Mouse (Mus musculus) heart, postnatal 0 days (tissue): ENCODE data around the gene Tmem54. TPM values are rescaled to one million over a fixed set of nuclear protein-coding genes. Genes with fewer than 3 reads are reported as not detected.

Experiments used
- ATAC-seq: fragments of 200-750 bp; cut with Nextera tagmentation; 2 replicates; pipeline ENCODE4 v1.8.0; 2017; ENCODE audit warnings: low read depth, moderate number of reproducible peaks, moderate library complexity; ENCODE audit not compliant: insufficient read depth
- DNase-seq: peaks from one replicate; pipeline ENCODE4 v3.0.0-alpha.2; 2016; ENCODE audit warnings: low spot score
- H3K27ac ChIP-seq: fragments of 300-500 bp; sonication (generic); 2 replicates; pipeline ENCODE4 v1.5.1; 2014; ENCODE audit warnings: low read depth, mild to moderate bottlenecking
- H3K27me3 ChIP-seq: fragments of 300-500 bp; sonication (generic); 2 replicates; pipeline ENCODE4 v1.6.1; 2014; ENCODE audit warnings: low read length, mixed read lengths; ENCODE audit not compliant: control insufficient read depth, insufficient read depth
- H3K36me3 ChIP-seq: fragments of 300-500 bp; sonication (generic); replicated peaks from 2 replicates; pipeline ENCODE4 v1.6.1; 2014; ENCODE audit warnings: low read length, mixed read lengths; ENCODE audit not compliant: control insufficient read depth, insufficient read depth
- H3K4me1 ChIP-seq: fragments of 300-500 bp; sonication (generic); 2 replicates; pipeline ENCODE4 v1.6.1; 2014; ENCODE audit warnings: antibody characterized with exemption; ENCODE audit not compliant: control insufficient read depth, insufficient read depth
- H3K4me2 ChIP-seq: fragments of 300-500 bp; sonication (generic); 2 replicates; pipeline ENCODE4 v1.6.1; 2014; ENCODE audit warnings: low read depth, mild to moderate bottlenecking, low read length, moderate library complexity
- H3K4me3 ChIP-seq: fragments of 300-500 bp; sonication (generic); 2 replicates; pipeline ENCODE4 v1.5.1; 2014; ENCODE audit warnings: low read depth, low read length
- H3K9ac ChIP-seq: fragments of 300-500 bp; sonication (generic); replicated peaks from 2 replicates; pipeline ENCODE4 v1.6.1; 2014; ENCODE audit warnings: low read depth, low read length, mixed read lengths
- H3K9me3 ChIP-seq: fragments of 300-500 bp; sonication (generic); replicated peaks from 2 replicates; pipeline ENCODE4 v1.6.1; 2016; ENCODE audit warnings: low read length; ENCODE audit not compliant: control insufficient read depth
- CTCF ChIP-seq: IDR thresholded peaks from 2 replicates; pipeline ENCODE4 v1.5.1; 2016; ENCODE audit warnings: antibody characterized with exemption, control low read depth, low read depth
- EP300 ChIP-seq: IDR thresholded peaks from 2 replicates; pipeline ENCODE4 v1.6.1; 2016; ENCODE audit warnings: antibody characterized with exemption, low read depth
- WGBS: fragments of 180-500 bp; shearing (Covaris S2); extraction: QIAGEN DNeasy Blood & Tissue Kit; methylation state at CpG from one replicate; pipeline ENCODE4 v1.1.7; 2014; 5-methylcytosine and 5-hydroxymethylcytosine counted together
- polyA plus RNA-seq: library from polyadenylated mRNA; unstranded; fragments of >200 nt; fragmentation: Nextera tagmentation; extraction: Ambion mirVana; gene quantifications from 2 replicates; pipeline ENCODE4 v1.2.1, GENCODE M21; 2015
- total RNA-seq: library from RNA; depleted of rRNA; stranded (reverse); fragments of >200 nt; gene quantifications from 2 replicates; pipeline ENCODE4 v1.2.3, GENCODE M21; 2014; ENCODE audit warnings: low replicate concordance; rRNA removed

Gene Tmem54
- total and polyA plus RNA-seq, 2 experiments from 2014 or later: 1.1 TPM; not detected in 1

DNA sequence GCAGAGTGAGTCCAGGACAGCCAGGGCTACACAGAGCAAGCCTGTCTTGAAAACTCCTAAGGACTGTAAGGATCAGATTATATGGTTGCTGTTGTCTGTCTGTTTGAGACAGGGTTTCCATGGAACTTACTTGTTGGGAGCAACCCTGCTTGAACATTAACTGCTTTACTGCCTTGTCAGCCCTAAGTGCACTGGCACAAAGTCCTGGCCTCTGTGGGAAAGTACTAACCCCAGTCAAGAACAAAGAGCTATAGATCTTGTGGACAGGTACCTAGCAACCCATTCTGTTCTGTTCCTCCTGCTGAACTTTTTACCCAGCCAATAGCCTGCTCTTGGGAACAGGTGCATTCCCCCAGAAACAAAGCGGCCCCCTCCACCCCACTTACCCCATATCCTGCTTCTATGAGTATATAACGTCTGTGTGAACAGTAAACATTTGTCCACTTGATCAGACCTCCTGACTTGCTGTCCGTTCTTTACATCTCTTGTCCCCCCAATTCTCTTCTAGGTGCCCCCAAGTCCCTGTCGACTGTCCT is 46.0 kb downstream of the Tmem54 start:
- 92% methylated on average over 4 of the region's 4 CpGs for WGBS

DNA sequence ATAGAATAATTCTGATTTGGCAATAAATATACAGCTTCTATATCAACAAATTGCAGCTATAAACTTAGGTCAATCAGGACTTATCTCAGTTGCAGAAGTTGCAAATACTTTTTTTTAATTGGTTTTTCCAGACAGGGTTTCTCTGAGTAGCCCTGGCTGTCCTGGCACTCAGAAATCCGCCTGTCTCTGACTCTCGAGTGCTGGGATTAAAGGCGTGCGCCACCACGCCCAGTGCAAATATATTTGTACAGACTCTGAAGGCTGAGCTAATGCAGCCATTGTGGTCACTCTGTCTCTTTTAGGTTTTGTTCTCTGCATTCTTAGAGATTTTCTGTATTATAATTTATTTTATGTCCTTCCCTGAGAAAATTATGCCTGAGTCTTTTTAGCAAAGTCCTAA is 52.2 kb downstream of the Tmem54 start:
- ATAC-seq (no peak), DNase-seq (no peak)
- Histone ChIP-seq H3K27ac (no peak overlapping the region), H3K4me3 (no peak overlapping the region), H3K9me3 (no peaks in the 10 kb centered on the region), H3K36me3 (peaks cover 54% of the 10 kb centered on the region), H3K4me1 (peaks cover 4% of the 10 kb centered on the region; the same call in 1 of the 2 replicates), H3K4me2 (no peak overlapping the region), H3K9ac (no peak overlapping the region), H3K27me3 (no peaks in the 10 kb centered on the region)
- 82% methylated on average over 5 of the region's 5 CpGs for WGBS
- TF ChIP-seq EP300 (no peak), CTCF (no peak)

More for the DNA sequence above, 46.0 kb downstream of the Tmem54 start:
- peaks cover 60% of the 10 kb centered on the region for H3K36me3 ChIP-seq
- no peak overlapping the region for H3K27ac ChIP-seq
- H3K4me1 ChIP-seq: peaks cover 4% of the 10 kb centered on the region; the same call in 1 of the 2 replicates
- H3K4me3 ChIP-seq: no peak overlapping the region
- no peak for TF ChIP-seq EP300
- TF ChIP-seq CTCF: no peak
- no peak overlapping the region for H3K4me2 ChIP-seq
- DNase-seq: no peak
- H3K9ac ChIP-seq: no peak overlapping the region
- no peak for ATAC-seq
- no peaks in the 10 kb centered on the region for H3K27me3 ChIP-seq
- no peaks in the 10 kb centered on the region for H3K9me3 ChIP-seq

DNA sequence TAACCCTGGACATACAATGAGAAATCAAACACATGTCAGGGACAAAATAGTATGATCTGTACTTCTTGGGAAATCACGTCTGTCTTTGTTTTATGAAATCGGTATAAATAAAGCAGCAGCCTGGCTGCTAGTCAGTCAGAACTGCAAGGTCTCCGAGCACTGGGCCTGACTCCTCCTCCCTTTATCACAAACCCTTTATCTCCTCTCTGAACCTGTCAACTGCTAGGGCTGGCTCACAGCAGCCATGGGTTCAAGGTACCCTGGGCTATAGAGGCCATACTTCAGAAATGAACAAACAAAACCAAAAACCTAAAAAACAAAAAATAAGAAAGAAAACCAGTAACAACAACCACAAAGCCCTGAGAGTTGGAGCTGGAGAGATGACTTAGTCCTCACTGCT is 53.2 kb downstream of the Tmem54 start:
- WGBS: 22% methylated on average over 3 of the region's 3 CpGs
- H3K9ac ChIP-seq: no peak overlapping the region
- peak overlapping the region; percentile 9; the same call in 1 of the 2 replicates for H3K27ac ChIP-seq

DNA sequence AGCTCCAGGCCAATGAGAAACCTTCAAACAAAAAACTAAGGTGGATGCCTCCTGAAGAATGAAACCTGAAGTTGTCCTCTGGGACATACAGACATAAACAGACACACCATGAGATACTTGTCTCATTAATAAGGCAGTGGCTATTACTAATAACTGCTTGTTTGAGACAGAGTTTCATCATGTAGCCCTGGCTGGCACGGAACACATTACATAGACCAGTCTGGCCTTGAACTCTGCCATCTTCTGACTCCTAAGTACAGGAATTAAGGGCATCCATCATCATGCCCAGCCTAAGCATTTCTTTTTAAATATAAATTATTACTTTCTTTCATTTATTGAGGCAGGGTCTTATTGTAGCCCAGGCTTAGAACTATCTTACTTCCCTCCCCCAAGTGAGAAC is 55.7 kb downstream of the Tmem54 start:
- 90% methylated on average over 1 of the region's 1 CpGs for WGBS
- Histone ChIP-seq H3K9ac (no peak overlapping the region), H3K27me3 (no peaks in the 10 kb centered on the region), H3K4me2 (no peak overlapping the region), H3K27ac (no peak overlapping the region), H3K4me1 (peaks cover 4% of the 10 kb centered on the region; the same call in 1 of the 2 replicates), H3K4me3 (no peak overlapping the region), H3K9me3 (no peaks in the 10 kb centered on the region), H3K36me3 (peaks cover 40% of the 10 kb centered on the region)
- no peak for TF ChIP-seq CTCF
- TF ChIP-seq EP300: no peak
- no peak for DNase-seq
- no peak for ATAC-seq

More for the DNA sequence above, 53.2 kb downstream of the Tmem54 start:
- Histone ChIP-seq H3K9me3 (no peaks in the 10 kb centered on the region), H3K36me3 (peaks cover 49% of the 10 kb centered on the region), H3K27me3 (no peaks in the 10 kb centered on the region), H3K4me2 (no peak overlapping the region), H3K4me3 (no peak overlapping the region), H3K4me1 (peaks cover 4% of the 10 kb centered on the region; the same call in 1 of the 2 replicates)
- no peak for ATAC-seq
- no peak for DNase-seq
- TF ChIP-seq CTCF: no peak
- no peak for TF ChIP-seq EP300

Other genes with a start within 250 kb of the Tmem54 start
- 0.89 and 1.1 TPM in 2 replicates for gene Trim62, start 222.0 kb upstream of the Tmem54 start, total RNA-seq
- 0.84 and 0.87 TPM in 2 replicates for gene Trim62, start 222.0 kb upstream of the Tmem54 start, polyA plus RNA-seq
- gene Azin2, start 143.1 kb upstream of the Tmem54 start, total RNA-seq: 4.8 and 7.7 TPM in 2 replicates
- 6.0 and 7.1 TPM in 2 replicates for gene Azin2, start 143.1 kb upstream of the Tmem54 start, polyA plus RNA-seq
- gene Ak2, start 113.6 kb upstream of the Tmem54 start, total RNA-seq: 46.0 and 58.6 TPM in 2 replicates
- 148 and 153 TPM in 2 replicates for gene Ak2, start 113.6 kb upstream of the Tmem54 start, polyA plus RNA-seq
- gene Rnf19b, start 47.3 kb upstream of the Tmem54 start, total RNA-seq: 25.6 and 46.0 TPM in 2 replicates
- gene Rnf19b, start 47.3 kb upstream of the Tmem54 start, polyA plus RNA-seq: 5.8 and 7.2 TPM in 2 replicates
- gene Hpca, start 16.5 kb downstream of the Tmem54 start, total RNA-seq: not detected in 2 replicates
- gene Hpca, start 16.5 kb downstream of the Tmem54 start, polyA plus RNA-seq: 0.16 and 0.25 TPM in 2 replicates
- 41.7 and 71.1 TPM in 2 replicates for gene Fndc5, start 31.5 kb downstream of the Tmem54 start, total RNA-seq
- gene Fndc5, start 31.5 kb downstream of the Tmem54 start, polyA plus RNA-seq: 50.7 and 51.3 TPM in 2 replicates
- gene S100pbp, start 84.2 kb downstream of the Tmem54 start, total RNA-seq: 16.0 and 24.5 TPM in 2 replicates
- 5.9 and 6.9 TPM in 2 replicates for gene S100pbp, start 84.2 kb downstream of the Tmem54 start, polyA plus RNA-seq
- gene Yars, start 84.2 kb downstream of the Tmem54 start, total RNA-seq: 24.7 and 27.3 TPM in 2 replicates
- 30.8 and 31.5 TPM in 2 replicates for gene Yars, start 84.2 kb downstream of the Tmem54 start, polyA plus RNA-seq
- gene C77080, start 155.9 kb downstream of the Tmem54 start, total RNA-seq: 7.8 and 9.0 TPM in 2 replicates
- gene C77080, start 155.9 kb downstream of the Tmem54 start, polyA plus RNA-seq: 0.77 and 0.78 TPM in 2 replicates
- 1.4 and 1.9 TPM in 2 replicates for gene Sync, start 182.1 kb downstream of the Tmem54 start, total RNA-seq
- gene Sync, start 182.1 kb downstream of the Tmem54 start, polyA plus RNA-seq: 3.4 and 3.8 TPM in 2 replicates
- 97.3 and 101 TPM in 2 replicates for gene Rbbp4, start 229.8 kb downstream of the Tmem54 start, total RNA-seq
- gene Rbbp4, start 229.8 kb downstream of the Tmem54 start, polyA plus RNA-seq: 221 and 222 TPM in 2 replicates
- 13.5 and 20.8 TPM in 2 replicates for gene Zbtb8os, start 230.1 kb downstream of the Tmem54 start, total RNA-seq
- gene Zbtb8os, start 230.1 kb downstream of the Tmem54 start, polyA plus RNA-seq: 32.2 and 33.7 TPM in 2 replicates